Mouse (Mus musculus) granulocyte monocyte progenitor cell, adult 5-6 weeks (primary cell): Measurements from ENCODE around the gene Ets1. TPM values are rescaled to one million over a fixed set of nuclear protein-coding genes. Genes with fewer than 3 reads are reported as not detected.
A peak's percentile ranks its signal among the peaks of the same experiment; 100 is the strongest.

Source experiments
- ATAC-seq: replicated peaks from 2 replicates; pipeline ENCODE4 v1.8.0; 2016; ENCODE audit warnings: mild to moderate bottlenecking, moderate TSS enrichment, inconsistent platforms; ENCODE audit not compliant: poor library complexity, severe bottlenecking
- total RNA-seq, 2 experiments: library from RNA; stranded (forward) in 1 of 2; stranded (reverse) in 1 of 2; fragments of 200-712, 200-1000 nt in 1 of 2; fragments of >200 nt in 1 of 2; fragmentation: Nextera tagmentation in 1 of 2; gene quantifications; 2 replicates each; pipeline ENCODE4 v1.2.3; 2014 to 2017

Ets1 gene
- total RNA-seq, 2 experiments from 2014 or later, result 3.9 to 8.5 TPM

DNA sequence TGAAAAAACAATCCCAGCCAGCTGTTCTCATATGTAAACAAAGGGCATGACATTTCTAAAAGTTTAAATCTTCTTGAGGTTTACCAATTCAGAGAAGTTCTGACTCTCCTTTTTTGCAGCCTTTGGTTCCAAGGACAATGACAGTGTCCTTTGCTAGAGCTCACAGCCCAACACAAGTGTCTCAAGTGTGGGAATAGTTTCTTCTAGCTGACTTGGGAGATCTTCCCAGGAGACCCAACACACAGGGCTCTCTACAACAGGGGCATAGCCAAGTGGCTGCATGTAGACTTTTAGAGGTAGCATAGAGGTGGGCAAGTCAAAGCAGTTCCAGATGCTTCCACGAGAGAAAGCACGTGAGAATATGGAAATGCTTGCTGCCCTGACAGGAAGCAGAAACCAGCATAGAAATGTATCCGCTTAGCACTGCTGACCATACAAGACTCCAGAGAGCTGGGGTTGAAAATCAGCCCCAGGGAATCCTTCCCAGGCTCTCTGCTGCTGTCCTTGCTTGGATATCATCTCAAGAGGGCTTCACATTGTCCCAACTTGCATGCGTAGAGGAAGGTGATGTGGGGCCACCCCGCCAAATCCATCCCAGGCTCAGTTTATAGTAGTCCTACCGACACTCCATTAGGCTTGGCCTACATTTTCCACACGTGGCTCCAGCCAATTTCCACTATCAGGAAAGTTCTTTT lies 88.3 kb downstream of the Ets1 start:
- no peak for ATAC-seq

DNA sequence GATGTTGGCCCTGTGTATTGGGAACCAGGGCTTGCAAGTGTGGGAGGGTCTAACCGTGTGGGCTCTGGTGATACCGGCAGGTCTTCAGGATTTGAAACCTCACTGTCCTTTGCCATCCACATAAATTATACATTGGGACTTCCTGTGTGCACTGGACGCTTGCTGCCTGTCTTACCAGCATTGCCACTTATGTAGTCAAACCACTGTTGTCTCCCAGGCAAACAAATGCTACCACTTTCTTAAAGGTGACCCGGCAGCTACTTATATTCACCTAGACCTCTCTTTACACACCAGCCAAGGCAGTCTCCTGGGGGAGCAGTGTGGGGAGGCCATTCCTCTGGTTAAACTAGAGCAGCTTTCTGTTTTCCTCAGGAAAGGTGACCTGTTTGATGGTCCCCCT lies 89.9 kb downstream of the Ets1 start:
- ATAC-seq, result no peak

DNA sequence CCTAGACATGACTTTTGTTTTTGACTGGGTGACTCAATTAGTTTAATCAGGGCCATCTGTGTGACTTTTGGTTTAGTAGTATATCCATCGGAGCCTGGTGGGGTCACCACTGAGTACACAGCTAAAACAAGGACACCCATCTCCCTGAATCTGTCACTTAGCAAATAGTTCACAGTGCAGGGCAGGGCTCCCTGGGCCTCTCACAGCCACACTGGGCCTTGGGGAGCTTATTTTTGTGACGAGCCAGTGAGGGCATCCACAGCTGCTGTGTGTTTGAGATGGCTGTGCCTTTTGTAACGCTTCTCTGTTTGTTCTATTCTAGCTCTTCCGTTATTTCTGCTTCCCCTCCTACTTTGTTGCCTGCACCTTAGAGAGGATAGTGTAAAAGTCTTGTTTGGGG lies 90.6 kb downstream of the Ets1 start:
- ATAC-seq, result no peak

DNA sequence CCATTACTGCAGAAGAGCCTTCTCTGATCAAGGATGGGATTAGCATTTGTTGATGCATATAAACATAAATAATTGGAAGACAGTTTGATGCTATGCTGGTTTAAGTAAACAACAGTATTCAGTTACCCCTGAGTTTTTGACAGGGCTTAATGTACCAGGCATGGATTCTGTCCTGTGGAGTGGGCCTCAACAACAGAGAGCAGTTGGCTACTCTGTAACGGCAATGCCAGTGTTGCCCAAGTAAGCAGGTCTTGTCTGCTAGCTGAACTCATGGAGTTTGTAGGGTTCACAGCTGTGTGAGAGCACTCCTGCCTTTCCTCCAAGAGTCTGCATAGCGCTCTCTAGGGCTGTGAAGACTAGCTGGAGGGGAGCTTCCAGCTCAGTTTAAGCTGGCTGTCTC lies 91.0 kb downstream of the Ets1 start:
- ATAC-seq, result no peak

DNA sequence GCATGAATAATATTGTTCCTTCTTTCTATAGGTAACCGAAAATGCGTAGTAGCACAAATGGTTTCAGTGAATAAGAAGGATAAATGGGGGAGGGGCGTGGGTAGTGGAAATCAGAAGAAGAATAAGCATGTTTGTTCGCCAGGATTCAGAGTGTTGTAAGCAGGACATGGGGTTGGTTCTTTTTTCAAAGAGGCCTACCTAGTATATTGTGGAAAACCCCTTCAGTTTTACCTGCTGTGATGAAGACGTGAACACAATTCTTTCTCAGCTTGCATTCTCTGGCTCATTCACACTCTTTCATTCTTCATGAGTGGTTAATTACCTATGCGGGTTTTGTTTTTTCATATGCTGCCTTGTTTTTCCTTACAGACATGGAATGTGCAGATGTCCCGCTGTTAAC lies 92.3 kb downstream of the Ets1 start:
- no peak for ATAC-seq

DNA sequence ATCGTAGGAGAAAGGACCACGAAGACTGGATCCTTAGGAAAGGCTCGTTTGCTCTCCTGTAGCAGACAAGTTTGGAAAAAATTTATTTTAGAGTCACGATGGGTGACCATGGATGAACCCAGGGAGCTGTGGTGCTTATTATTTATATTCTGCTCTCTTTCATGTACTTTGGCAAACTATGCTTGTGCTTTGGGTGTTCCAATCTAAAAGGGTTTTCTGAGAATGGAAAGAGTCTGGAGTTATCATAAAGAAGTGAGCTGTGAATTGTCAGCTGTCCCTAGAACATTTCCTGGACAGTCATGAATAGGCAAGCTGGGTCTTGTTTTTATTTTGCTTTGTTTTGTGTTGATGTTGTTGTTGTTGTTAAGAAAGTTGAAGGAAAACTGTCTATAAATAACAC lies 92.8 kb downstream of the Ets1 start:
- no peak for ATAC-seq

DNA sequence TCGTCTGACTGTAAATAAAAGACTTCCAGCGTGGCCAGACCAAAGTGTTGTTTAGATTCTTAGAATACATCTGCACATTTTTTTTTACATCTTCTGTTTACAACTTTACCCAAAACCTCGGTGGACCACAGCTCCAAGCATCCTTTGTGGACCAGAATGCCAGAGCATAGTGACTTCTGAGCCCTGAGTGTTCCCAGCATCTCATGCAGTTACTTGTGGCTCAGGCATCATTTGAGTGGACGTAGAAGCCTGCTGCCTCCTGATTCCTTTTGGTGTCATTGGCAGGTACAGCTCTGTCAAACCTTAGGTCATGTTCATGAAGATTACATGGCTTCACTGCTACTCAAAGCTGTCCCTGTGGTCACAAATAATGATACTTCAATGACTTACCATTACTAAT lies 93.2 kb downstream of the Ets1 start:
- ATAC-seq, result no peak

DNA sequence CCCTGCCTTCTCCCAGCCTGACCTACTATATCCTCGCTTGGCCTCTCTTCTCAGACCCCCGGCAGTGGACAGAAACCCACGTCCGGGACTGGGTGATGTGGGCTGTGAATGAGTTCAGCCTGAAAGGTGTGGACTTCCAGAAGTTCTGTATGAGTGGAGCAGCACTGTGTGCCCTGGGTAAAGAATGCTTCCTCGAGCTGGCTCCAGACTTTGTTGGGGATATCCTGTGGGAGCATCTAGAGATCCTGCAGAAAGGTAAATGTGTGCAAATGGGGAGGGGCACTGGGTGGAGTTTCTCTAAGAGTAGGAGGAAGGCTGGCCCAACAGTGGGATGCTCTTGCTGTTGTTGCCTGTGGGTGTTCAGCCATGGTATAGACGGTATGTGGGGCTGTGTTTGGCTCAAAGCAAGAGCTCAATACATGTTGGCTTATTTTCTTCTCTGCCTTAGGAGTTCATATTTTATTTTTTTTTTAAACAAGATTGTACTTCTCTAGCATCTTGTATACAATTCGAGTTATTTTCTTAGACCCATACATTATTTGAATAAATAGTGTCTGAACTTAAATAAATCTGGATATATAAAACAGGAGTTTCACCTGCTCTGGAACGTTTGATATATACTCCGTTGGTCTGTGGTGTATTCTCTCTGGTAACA lies 94.1 kb downstream of the Ets1 start:
- ATAC-seq, result no peak

DNA sequence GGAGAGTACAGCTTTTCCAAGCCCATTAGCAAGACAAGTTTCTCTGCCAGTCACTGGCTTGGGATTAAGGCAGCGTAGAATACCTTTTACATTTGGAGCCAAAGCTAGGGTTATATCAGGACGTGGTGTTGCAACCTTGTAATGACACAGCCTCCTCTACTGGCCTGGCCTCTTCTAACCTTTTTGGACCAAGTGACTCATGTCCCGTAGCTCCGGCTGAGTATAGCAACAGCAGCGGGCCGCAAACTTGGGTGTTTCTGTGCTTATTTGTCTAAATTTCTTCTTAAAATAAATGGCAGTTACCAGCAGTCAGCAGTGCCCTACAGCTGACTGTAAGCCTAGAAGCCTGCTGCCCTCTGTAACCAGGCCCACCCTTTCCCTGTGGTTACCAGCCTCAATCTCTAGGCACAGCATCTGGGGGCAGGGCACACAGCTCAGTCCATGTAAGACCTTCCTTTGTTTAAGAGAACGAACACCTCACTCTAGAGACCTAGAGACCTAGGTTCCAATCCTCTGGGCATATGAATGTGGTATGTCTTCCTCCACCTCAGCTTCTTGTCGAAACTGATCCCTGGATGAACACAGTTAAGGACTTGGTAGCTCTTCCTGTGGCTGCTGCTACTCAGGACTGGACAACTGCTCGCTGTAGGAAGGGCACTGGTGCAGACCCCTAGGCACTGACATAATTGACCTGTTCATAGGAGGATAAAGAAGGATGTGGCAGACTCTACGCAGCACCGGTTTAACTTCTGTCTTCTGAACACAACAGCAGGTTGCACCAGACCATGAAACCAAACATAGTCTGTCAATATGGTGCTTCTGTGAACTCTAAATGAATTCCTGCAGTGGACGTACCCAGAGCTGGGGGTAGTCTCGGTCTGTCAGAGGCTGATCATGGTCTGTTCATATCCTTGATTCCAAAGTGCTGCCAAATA lies 94.9 kb downstream of the Ets1 start:
- peak; percentile 40; the same call in 1 of the 2 replicates for ATAC-seq

DNA sequence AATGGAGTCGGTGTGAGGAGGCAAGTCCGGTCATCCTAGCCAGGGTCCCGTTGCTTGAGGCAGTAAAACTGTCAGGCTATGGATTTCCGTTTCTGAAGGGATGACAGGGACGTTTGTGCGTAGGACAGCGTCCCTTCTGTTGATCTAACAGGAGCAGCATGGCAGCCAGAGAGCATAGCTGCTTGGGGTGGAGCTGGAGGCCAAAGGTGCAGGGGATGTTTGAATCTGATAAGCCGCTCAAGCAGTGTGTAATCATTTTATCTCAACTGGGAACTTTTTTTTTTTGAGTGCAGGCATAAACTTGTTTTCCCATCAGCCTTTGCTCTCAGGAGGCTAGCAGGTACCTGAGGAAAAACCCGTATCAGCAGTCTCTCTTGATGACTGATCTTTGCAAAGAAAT lies 95.8 kb downstream of the Ets1 start:
- ATAC-seq, result no peak

DNA sequence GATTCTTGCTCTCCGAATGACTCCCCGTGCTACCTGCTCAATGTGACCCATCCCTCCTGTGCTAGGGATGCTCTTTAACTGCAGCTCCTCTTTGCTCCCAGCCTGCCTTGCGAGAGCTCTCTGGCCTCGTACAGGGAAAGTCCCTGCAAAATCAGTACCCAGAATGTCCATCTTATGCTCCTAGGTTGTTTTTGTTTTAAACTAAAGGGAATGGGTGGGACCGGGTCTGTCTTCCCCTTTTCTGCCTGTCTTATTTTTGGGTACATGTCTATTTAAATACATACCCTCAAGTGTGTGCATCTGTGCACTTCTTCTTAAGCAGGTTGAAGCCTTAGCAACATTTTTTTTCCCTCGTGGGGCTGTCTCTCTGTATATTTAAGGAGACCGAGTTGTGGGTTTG lies 99.0 kb downstream of the Ets1 start:
- no peak for ATAC-seq

DNA sequence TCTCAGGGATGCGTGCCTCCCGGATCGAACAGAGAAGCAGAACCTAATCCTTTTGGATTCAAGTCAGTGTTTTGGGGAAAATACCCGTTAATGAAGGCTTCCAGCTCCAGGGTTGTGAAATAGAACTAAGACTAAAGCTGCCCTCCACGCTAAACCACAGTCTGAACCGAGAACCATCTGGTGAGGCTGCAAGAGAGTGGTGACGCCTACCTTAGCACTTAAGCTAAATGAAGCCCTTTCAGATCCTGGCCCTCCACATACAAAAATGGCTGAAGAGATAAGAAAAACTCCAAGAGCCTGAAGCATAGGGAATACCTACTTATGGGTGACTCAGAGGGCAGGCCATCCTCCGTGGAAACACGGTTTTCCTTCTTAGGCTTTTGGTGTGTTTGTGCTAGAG lies 100.0 kb downstream of the Ets1 start:
- no peak for ATAC-seq

DNA sequence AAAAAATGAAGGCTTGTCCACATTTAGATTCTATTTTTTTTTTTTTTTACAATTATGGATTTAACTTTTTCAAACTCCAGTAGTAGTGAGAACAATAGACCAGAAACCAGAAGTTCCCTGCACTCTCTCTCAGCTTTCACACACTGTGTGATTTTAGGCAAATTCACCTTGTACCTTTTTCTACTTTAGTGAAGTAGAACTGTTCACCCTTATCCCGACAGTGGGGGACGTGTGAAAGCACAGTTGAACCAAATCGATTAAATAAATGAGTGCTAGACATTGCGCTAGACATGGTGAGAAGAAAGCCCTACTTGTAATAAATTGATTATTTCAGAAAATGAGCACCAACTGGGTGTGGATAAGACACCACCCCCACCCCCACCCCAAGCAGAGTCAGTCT lies 104.0 kb downstream of the Ets1 start:
- no peak for ATAC-seq

DNA sequence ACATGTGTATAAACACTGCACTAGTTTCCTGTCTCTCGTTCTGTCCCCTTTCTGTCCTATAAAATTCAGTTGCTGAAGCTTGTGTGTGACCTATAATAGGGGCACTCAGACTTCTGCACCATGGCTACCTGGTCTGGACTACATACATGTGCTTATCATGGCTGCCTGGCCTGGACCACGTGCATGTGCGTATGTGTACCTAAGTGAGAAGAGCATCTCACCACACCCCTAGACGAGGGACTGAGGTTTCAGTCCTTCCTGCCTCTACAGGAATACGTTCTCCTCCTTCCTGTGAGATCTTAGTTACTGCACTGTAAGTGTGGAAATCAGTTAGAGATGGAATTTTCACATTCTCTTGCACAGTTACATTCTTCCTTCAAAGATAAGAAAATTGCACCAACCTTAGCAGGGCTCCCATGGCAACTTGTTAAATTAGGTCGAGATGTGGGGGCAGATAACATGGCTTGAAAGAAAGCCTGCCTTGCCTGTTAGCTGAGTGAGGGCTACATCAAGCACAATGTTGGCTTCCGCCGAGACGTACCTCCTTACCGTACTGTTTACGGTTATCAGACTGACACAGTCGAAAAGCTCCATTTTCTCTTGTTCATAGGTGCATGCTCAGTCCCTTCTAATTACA lies 104.8 kb downstream of the Ets1 start:
- ATAC-seq, result no peak; the same call in 1 of the 2 replicates

DNA sequence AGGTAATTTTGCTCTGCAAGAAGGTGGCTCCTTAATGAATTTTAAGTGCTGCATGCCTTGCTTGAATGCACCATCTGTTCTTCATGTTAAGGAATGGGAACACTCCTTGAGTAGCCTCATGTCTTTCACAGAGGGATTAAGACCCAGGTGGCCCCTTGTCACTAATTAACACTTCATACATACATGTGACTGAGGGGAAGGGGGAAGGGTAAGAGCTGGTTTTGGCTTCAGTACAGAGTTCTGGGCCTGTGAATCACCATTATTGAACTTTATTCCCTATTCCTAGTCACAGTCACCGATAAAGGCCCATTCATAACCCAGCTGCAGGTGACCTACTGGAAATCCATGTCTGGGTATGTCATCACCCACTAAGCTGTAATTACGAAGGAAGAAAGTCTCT lies 105.7 kb downstream of the Ets1 start:
- no peak for ATAC-seq

DNA sequence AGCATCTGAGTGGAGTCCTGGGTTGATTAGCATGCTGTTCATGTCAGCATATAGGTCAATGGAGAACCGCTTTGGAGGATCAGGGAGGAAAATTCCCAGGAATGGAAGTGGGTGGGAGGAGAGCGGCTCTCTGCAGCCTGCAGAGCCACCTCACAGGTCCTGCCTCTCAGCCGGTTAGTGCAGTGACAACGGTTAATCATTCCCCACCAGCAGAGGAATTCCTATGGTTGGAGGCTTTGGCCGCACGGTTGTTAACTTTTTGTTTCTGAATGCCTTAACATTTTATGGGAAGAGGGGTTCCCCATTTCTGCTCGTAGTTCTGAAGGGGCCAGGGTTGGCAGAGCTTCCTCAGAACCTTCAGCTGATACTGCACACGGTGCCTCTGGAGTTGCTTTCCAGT lies 107.1 kb downstream of the Ets1 start:
- ATAC-seq, result no peak

DNA sequence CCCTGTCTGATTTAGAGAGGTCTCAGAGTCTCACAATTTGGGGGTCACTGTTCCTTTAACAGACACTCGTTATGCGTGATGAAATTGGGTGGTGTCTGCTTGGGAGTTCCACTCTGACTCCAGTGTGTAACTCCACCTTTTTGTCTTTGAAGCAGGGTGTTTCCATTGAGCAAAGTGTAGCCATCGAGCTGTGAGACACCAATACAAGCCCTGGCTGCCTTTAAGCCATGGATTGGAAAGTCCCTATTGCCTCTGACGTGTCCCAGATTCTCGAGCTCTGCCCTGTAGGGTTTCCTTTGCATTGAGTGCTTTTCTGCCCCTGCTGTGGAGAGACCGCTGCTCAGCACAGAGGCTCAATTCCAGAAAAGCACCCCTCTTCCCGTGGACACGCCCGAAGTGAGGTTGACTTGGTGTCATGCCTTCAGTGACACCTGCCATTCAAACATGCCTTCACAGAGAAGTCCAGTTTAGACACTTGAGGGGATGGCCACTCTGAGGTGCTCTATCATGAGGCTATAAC lies 107.7 kb downstream of the Ets1 start:
- no peak for ATAC-seq

DNA sequence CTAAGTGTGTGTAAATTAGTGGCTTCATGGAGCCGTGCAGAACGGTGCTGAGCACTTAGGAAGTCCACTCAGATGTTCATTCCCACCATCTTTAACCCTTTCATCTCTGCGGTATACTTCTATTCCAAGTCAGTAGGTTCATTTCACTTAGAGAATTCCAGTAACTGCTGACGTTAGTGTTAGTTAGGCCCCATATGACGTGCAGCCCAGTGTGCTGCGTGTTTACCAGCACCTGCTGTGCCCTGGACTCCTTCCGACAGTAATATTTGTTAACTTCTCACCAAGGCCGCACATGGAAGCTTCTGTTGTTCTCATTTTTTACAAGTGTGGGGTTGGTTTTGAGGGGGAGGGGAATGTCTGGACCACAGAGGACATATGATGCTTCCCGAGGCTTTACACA lies 108.3 kb downstream of the Ets1 start:
- no peak for ATAC-seq

DNA sequence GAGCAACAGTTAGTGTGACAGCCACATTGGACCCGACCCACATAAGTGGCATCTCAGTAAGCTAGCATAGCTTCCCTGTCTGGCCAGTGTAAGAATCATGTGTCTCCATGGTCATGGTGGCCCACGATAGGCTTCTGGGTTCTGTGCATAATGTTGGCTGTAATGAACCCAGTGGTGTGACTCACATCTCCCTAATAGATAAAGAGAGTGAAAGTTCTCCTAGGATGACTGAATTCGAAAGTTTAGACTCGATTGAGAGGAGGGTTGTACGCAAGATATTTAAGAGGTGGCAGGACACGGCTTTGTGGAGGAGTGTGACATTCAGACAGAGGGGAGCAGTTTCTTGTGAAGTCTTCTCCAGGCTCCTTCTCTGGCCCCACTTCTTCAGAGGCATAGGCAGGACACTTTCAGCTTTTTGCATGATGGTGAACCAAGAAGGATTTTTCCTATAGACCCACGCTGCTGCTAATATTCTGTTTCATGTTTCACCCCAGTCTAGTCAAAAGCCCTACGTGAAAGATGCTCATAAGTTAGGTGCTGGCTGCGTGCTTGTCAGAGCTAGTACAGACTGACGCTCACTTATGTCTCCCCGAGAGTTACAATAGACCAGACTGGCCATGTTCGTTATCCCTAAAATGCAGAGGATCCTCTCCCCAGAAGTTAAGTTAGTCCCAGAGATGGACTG lies 109.2 kb downstream of the Ets1 start:
- no peak for ATAC-seq

DNA sequence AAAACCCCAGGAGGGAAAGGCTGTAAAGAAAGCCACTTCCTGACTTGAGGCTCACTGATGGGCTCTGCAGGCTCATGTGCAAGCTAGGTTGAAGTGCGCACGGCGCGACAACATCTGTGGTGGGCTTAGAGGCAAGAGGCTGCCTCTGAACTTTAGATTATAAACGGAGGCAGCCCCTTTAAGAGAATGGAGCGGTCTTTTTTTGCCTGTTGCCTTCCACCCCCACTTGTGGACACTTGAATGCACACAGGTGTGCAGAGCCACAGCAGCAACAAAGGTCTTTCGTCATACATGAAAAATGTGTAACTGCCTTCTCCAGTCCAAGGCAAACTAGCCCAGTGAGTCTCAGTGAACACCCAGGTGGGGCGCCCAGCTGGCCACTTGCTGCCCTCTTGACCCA lies 110.0 kb downstream of the Ets1 start:
- ATAC-seq, result no peak
